Mouse (Mus musculus): ENCODE measurements around the gene Tnfrsf13b. TPM values are rescaled to one million over a fixed set of nuclear protein-coding genes. Genes with fewer than 3 reads are reported as not detected.

Tnfrsf13b gene
- total and polyA plus RNA-seq, 3 experiments = 260 to 356 (median 338) TPM

DNA sequence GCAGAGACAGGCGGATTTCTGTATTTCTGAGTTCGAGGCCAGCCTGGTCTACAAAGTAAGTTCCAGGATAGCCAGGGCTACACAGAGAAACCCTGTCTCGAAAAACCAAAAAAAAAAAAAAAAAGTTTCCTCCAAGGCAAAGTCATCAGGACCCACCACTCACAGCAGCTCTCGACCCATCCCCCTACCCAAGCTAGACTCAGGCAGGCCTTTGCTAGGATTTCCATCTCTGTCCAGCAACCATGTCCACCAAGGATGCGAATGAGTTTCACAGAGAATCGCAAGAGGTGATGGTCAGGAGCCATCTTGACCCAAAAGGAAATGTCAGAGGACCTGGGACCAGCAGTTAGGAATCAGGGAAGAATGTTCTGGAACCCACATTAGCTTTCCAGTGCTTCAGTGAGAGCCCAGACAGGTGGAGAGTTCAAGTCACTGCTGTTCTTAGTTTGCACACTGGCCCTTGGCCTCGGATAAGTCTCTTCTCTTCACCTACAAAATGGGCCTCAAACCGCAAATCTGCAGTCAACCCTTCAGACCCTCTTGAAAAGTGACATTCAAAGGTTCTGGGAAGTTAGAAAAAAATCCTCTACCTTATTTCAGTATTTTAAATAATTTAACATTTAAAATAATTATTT, 983 bp downstream of the Tnfrsf13b start (continued):
- TF ChIP-seq ELF1 (IDR thresholded peaks at IDR 0.05; ENCODE audit: low read depth, low read length) (no peak), SMC3 (IDR thresholded peaks at IDR 0.05; ENCODE audit: low read depth, low read length) (no peak), UBTF (IDR thresholded peaks at IDR 0.05; ENCODE audit: low read depth, low read length) (no peak; the same call in 1 of the 2 replicates), PAX5 (IDR thresholded peaks at IDR 0.05; ENCODE audit: low read length) (no peak)

DNA sequence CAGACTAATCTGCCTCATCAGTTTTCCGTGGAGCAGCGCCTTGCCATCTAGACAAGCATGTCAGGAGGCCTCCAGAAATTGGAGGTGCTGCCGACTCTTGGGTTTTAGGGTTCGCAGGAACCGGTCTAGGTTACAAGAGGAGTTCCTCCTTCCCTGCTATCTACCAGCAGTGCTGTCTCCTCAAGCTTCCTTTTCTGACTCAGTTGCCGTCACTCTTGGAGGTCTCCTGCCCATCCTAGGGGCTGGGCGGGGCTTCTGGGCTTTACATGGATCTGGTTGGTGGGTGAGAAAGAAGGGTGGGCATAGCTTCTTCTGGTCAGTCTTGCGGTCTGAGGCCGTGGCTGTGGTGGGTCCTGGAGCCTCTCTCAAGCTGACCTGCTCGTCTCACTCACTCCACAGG, 2.8 kb downstream of the Tnfrsf13b start:
- Histone ChIP-seq H3K4me3 (replicated peaks in 1 of 3; ENCODE audit: low read depth in 2 of 3, low read length in 2 of 3, poor library complexity in 1 of 3) (peak overlapping the region; percentile 26 to 58 (median 55)), H3K27ac (ENCODE audit: insufficient read depth, low read depth) (peak overlapping the region; percentile 86), H3K27me3 (replicated peaks) (no peaks in the 10 kb centered on the region), H3K4me2 (ENCODE audit: insufficient read depth, low read depth, poor library complexity, severe bottlenecking) (peak overlapping the region; percentile 73), H3K36me3 (replicated peaks in 1 of 2; ENCODE audit: control insufficient read depth in 1 of 2, insufficient read depth in 1 of 2, low read length in 1 of 2) (peaks cover 7 to 29% of the 10 kb centered on the region in 2 experiments), H3K79me2 (replicated peaks; ENCODE audit: control insufficient read depth, extremely low read depth, insufficient read depth, poor library complexity, severe bottlenecking) (peaks cover 63% of the 10 kb centered on the region), H3K9me3 (replicated peaks; ENCODE audit: low read length) (no peaks in the 10 kb centered on the region), H3K4me1 (ENCODE audit: control insufficient read depth in 1 of 2, insufficient read depth in 2 of 2) (peaks cover 23 to 79% of the 10 kb centered on the region in 2 experiments), H3K9ac (ENCODE audit: insufficient read depth, low read depth) (peak overlapping the region; percentile 44)
- dilution Hi-C loops (cut with MboI; ENCODE audit: extremely low pct_ligation_motif_present, extremely low pct_unique_long_range_greater_than_20kb, low sequenced_read_pairs) = no loop called here
- DNase-seq (ENCODE audit: extremely low read depth) = peak; percentile 81
- in situ Hi-C loops (cut with MboI; ENCODE audit: low pct_ligation_motif_present, low pct_unique_long_range_greater_than_20kb, low sequenced_read_pairs) = no loop called here
- TF ChIP-seq NELFE (IDR thresholded peaks at IDR 0.05; ENCODE audit: low read depth, low read length) (peak; percentile 74), POLR2A (IDR thresholded peaks at IDR 0.05; ENCODE audit: low read depth, low read length) (peak; percentile 87), USF2 (conservative IDR thresholded peaks at IDR 0.05; ENCODE audit: low read depth, low read length) (no peak), HCFC1 (IDR thresholded peaks at IDR 0.05; ENCODE audit: low read depth, low read length) (no peak), MAFK (IDR thresholded peaks at IDR 0.05; ENCODE audit: insufficient replicate concordance, low read length) (no peak), TCF12 (IDR thresholded peaks at IDR 0.05; ENCODE audit: low read depth, low read length) (peak; percentile 81), NRF1 (IDR thresholded peaks at IDR 0.05; ENCODE audit: low read depth, low read length) (no peak), MAX (IDR thresholded peaks at IDR 0.05; ENCODE audit: low read length) (no peak; the same call in 1 of the 2 replicates), USF1 (IDR thresholded peaks at IDR 0.05; ENCODE audit: low read depth, low read length) (no peak), CTCF (conservative IDR thresholded peaks at IDR 0.05 in 1 of 2, IDR thresholded peaks at IDR 0.05 in 1 of 2; ENCODE audit: low read depth in 2 of 2, low read length in 2 of 2) (no peak), E2F4 (IDR thresholded peaks at IDR 0.05; ENCODE audit: insufficient replicate concordance, low read depth, low read length) (no peak), PAX5 (IDR thresholded peaks at IDR 0.05; ENCODE audit: low read length) (no peak), RCOR1 (conservative IDR thresholded peaks at IDR 0.05; ENCODE audit: low read depth, low read length) (no peak; the same call in 1 of the 2 replicates), JUND (conservative IDR thresholded peaks at IDR 0.05; ENCODE audit: low read depth, low read length) (0 out of 2 replicates have a peak, but pooled peaks have one; percentile 8), ZMIZ1 (IDR thresholded peaks at IDR 0.05; ENCODE audit: low read depth, low read length) (peak; percentile 78; the same call in 1 of the 2 replicates), UBTF (IDR thresholded peaks at IDR 0.05; ENCODE audit: low read depth, low read length) (peak; percentile 69; the same call in 1 of the 2 replicates), JUN (IDR thresholded peaks at IDR 0.05; ENCODE audit: insufficient read depth, low read depth, low read length) (no peak), EP300 (IDR thresholded peaks at IDR 0.05; ENCODE audit: low read length) (0 out of 2 replicates have a peak, but pooled peaks have one; percentile 13), MEF2A (IDR thresholded peaks at IDR 0.05; ENCODE audit: borderline replicate concordance, low read depth, low read length) (peak; percentile 14; the same call in 1 of the 2 replicates), KAT2A (IDR thresholded peaks at IDR 0.05; ENCODE audit: insufficient replicate concordance, low read length) (no peak), ZC3H11A (IDR thresholded peaks at IDR 0.05; ENCODE audit: low read depth, low read length) (no peak), MYC (IDR thresholded peaks at IDR 0.05; ENCODE audit: low read depth, low read length) (no peak), POLR2AphosphoS2 (IDR thresholded peaks at IDR 0.05; ENCODE audit: low read depth, low read length) (no peak), IRF4 (IDR thresholded peaks at IDR 0.05; ENCODE audit: low read depth, low read length) (peak; percentile 23; the same call in 1 of the 2 replicates), MAZ (IDR thresholded peaks at IDR 0.05; ENCODE audit: low read depth, low read length) (peak; percentile 50; the same call in 1 of the 2 replicates), ETS1 (conservative IDR thresholded peaks at IDR 0.05; ENCODE audit: low read depth, low read length) (no peak), SMC3 (IDR thresholded peaks at IDR 0.05; ENCODE audit: low read depth, low read length) (no peak; the same call in 1 of the 2 replicates), MXI1 (IDR thresholded peaks at IDR 0.05; ENCODE audit: low read depth, low read length) (peak; percentile 67; the same call in 1 of the 2 replicates), SIN3A (IDR thresholded peaks at IDR 0.05; ENCODE audit: low read length) (peak; percentile 62; the same call in 1 of the 2 replicates), ZKSCAN1 (IDR thresholded peaks at IDR 0.05; ENCODE audit: borderline replicate concordance, low read depth, low read length) (no peak), RAD21 (IDR thresholded peaks at IDR 0.05; ENCODE audit: low read depth, low read length) (no peak), ELF1 (IDR thresholded peaks at IDR 0.05; ENCODE audit: low read depth, low read length) (peak; percentile 25; the same call in 1 of the 2 replicates), ZNF384 (IDR thresholded peaks at IDR 0.05; ENCODE audit: low read depth, low read length) (no peak), TBP (conservative IDR thresholded peaks at IDR 0.05; ENCODE audit: low read depth, low read length) (peak; percentile 86), CHD2 (IDR thresholded peaks at IDR 0.05; ENCODE audit: low read length) (peak; percentile 8; the same call in 1 of the 2 replicates)
